Mouse (Mus musculus): ENCODE results near the gene Als2. TPM values are rescaled to one million over a fixed set of nuclear protein-coding genes. Genes with fewer than 3 reads are reported as not detected.

Als2 gene
- polyA plus RNA-seq (2015; fragmentation: Nextera tagmentation; extraction: Ambion mirVana), result 18.4 and 19.6 TPM in 2 replicates

- under 1% methylated on average over 58 of the region's 58 CpGs for WGBS
- peak within 1 kb of the TSS; percentile 67 for H3K27ac ChIP-seq
- H3K9me3 ChIP-seq, result 0 out of 2 replicates have a peak, but pooled peaks cover 3% of the 10 kb centered on the region
- peak within 1 kb of the TSS; percentile 70 for H3K9ac ChIP-seq (replicated peaks)
- no peaks in the 10 kb centered on the region for H3K27me3 ChIP-seq
- H3K4me1 ChIP-seq (replicated peaks), result peaks cover 14% of the 10 kb centered on the region
- peak; percentile 99 for ATAC-seq
- peak within 1 kb of the TSS; percentile 63 for H3K4me2 ChIP-seq (replicated peaks)
- H3K4me3 ChIP-seq (replicated peaks), result peak within 1 kb of the TSS; percentile 58
- no peaks in the 10 kb centered on the region for H3K36me3 ChIP-seq
These were observed at the start of gene Als2 for GRCm38 (mm10) chr1:59236856-59237441. Gene Als2 (minus strand): TSS chr1:59237231.

DNA sequence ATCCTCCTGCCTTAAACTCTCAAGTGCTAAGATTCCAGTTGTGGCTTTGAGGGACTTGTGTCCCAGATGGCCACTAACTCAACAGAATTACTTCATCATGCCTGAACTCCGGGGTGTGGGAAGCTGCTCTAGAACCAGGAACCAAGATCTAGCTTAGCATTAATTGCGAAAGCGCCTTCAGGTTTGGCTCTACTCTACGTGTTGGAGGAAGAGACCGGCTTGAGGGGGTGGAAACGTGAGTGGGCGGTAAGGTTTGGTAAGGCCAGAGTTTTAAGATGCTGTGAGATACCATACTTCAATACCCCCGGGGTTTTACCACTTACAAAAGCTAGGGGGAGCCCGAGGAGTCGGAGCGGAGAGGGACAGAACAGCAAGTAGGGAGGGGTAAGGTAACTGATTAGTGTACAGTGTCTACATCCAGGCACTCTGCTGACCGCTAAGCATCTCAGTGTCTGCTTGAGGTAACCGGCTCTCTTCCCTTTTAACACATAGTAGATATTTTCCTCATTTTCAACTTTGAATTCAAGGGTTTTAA, 49.4 kb upstream of the Als2 start:
- Histone ChIP-seq H3K9me3 (no peaks in the 10 kb centered on the region), H3K27ac (no peak overlapping the region), H3K27me3 (no peaks in the 10 kb centered on the region), H3K4me3 (replicated peaks) (no peak overlapping the region), H3K4me1 (replicated peaks) (0 out of 2 replicates have a peak, but pooled peaks cover 2% of the 10 kb centered on the region), H3K9ac (replicated peaks) (no peak overlapping the region), H3K36me3 (no peaks in the 10 kb centered on the region), H3K4me2 (replicated peaks) (no peak overlapping the region)
- no peak for ATAC-seq
- 74% methylated on average over 13 of the region's 13 CpGs for WGBS

DNA sequence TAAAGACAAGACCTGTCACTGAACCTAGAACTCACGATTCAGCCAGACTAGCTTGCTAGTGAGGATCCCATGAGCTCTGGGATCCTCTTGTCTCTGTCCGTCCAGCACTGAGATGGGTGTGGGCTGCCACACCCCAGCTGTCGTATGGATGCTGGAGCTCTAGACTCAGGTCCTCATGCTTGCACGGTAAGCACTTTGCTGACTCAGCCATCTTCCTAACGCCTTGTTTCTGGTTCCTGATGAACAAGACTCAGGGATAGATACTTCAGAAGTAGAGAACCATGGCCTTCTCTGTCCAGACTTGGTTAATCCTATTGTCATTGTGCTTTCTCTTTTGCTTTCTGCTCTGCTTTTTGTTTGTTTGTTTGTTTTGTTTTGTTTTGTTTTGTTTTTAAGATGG, 48.8 kb upstream of the Als2 start:
- 91% methylated on average over 5 of the region's 5 CpGs for WGBS
- H3K4me1 ChIP-seq (replicated peaks), result no peaks in the 10 kb centered on the region
- no peaks in the 10 kb centered on the region for H3K27me3 ChIP-seq
- H3K4me3 ChIP-seq (replicated peaks), result no peak overlapping the region
- no peak overlapping the region for H3K9ac ChIP-seq (replicated peaks)
- H3K9me3 ChIP-seq, result no peaks in the 10 kb centered on the region
- H3K4me2 ChIP-seq (replicated peaks), result no peak overlapping the region
- no peaks in the 10 kb centered on the region for H3K36me3 ChIP-seq
- H3K27ac ChIP-seq, result no peak overlapping the region
- no peak for ATAC-seq

- H3K4me1 ChIP-seq (replicated peaks), result peaks cover 11% of the 10 kb centered on the region
- ATAC-seq, result no peak
- H3K27me3 ChIP-seq, result no peaks in the 10 kb centered on the region
- no peaks in the 10 kb centered on the region for H3K9me3 ChIP-seq
- H3K4me3 ChIP-seq (replicated peaks), result no peak overlapping the region
- H3K4me2 ChIP-seq (replicated peaks), result no peak overlapping the region
- H3K9ac ChIP-seq (replicated peaks), result no peak overlapping the region
- no peaks in the 10 kb centered on the region for H3K36me3 ChIP-seq
- 44% methylated on average over 3 of the region's 3 CpGs for WGBS
- H3K27ac ChIP-seq, result no peak overlapping the region
These were observed 35.2 kb upstream of the Als2 start for GRCm38 (mm10) chr1:59272189-59272588.

DNA sequence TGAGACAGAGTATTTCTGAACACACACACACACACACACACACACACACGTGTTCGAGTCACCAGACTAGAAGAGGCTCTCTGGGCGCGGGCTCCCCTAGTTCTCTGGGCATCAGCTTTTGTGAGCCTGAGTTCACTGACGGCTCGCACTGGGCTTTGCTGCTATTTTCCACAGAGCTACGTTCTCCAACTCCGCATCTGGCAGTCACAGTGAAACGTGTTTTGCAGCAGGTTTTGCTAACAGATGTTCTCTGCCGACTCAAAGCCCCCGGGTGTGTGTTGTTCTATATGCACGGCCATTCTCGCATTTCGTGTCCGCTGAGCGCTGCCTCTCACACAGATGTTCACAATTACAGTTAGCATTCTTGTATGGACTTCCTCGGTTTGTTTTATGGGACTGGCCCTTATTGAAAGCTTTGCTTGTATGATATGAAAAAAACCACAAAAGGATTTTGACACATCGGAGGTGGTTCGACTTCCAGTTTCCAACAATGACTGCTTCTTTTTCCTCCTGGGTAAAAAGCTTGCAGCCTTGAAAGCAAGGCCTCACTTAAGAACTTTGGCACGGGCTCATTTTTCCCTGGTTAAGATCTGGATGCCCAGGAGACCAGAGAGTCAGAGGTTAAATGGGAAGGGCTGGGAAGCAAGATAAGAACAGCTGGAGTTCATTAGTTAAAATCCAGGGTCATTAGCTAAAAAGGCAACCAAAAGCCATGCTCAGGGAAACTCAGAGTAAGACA, 33.1 kb upstream of the Als2 start:
- no peaks in the 10 kb centered on the region for H3K36me3 ChIP-seq
- H3K4me2 ChIP-seq (replicated peaks), result no peak overlapping the region
- no peak overlapping the region for H3K4me3 ChIP-seq (replicated peaks)
- no peaks in the 10 kb centered on the region for H3K9me3 ChIP-seq
- H3K27ac ChIP-seq, result no peak overlapping the region
- H3K9ac ChIP-seq (replicated peaks), result no peak overlapping the region
- H3K4me1 ChIP-seq (replicated peaks), result peaks cover 11% of the 10 kb centered on the region
- WGBS, result 54% methylated on average over 20 of the region's 20 CpGs
- H3K27me3 ChIP-seq, result no peaks in the 10 kb centered on the region
- ATAC-seq, result no peak

DNA sequence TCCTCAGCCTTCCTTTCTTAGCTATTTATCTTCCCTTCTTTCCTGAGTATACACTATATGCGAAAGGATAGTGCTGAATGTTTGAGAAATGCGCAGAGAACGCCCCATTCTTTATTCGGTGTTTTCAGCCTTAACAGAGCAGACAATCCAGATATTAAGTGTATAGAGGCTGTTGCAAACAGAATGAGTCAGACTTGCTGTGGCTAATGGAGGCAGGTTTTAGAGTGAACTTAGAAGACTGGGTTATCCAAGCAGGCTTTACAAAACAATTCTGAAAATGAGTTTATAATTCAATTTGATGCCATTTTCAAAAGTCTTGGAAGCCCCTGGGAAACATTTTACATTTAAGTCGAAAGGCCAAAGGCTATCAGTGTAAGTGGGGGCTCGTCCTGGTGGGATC, 32.4 kb upstream of the Als2 start:
- 84% methylated on average over 6 of the region's 6 CpGs for WGBS
- Histone ChIP-seq H3K36me3 (no peaks in the 10 kb centered on the region), H3K27ac (no peak overlapping the region), H3K27me3 (no peaks in the 10 kb centered on the region), H3K4me2 (replicated peaks) (no peak overlapping the region), H3K4me3 (replicated peaks) (no peak overlapping the region), H3K9me3 (no peaks in the 10 kb centered on the region), H3K4me1 (replicated peaks) (peaks cover 11% of the 10 kb centered on the region), H3K9ac (replicated peaks) (no peak overlapping the region)
- ATAC-seq, result no peak

DNA sequence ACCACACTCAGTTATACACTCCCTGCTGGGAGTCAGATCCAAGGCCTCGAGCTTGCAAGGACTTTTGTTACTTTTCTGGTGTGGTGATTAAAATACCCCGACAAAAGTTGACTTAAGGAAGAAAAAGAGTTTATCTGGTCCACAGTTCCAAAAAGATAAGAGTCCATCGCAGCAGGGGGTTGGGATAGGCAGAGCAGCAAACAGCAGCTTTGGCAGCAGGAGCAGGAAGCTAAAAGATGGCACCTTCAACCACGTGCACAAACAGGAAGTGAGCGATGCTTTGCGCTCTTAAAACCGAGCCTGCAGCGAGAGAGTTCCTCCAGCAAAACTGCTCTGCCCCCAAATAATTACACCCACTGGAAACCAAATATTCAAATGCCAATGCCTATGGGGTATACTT, 31.9 kb upstream of the Als2 start:
- H3K27ac ChIP-seq, result no peak overlapping the region
- H3K4me1 ChIP-seq (replicated peaks), result peaks cover 11% of the 10 kb centered on the region
- no peak overlapping the region for H3K4me3 ChIP-seq (replicated peaks)
- H3K9me3 ChIP-seq, result no peaks in the 10 kb centered on the region
- no peaks in the 10 kb centered on the region for H3K36me3 ChIP-seq
- no peak overlapping the region for H3K4me2 ChIP-seq (replicated peaks)
- no peak for ATAC-seq
- no peak overlapping the region for H3K9ac ChIP-seq (replicated peaks)
- no peaks in the 10 kb centered on the region for H3K27me3 ChIP-seq
- WGBS, result 70% methylated on average over 8 of the region's 8 CpGs

DNA sequence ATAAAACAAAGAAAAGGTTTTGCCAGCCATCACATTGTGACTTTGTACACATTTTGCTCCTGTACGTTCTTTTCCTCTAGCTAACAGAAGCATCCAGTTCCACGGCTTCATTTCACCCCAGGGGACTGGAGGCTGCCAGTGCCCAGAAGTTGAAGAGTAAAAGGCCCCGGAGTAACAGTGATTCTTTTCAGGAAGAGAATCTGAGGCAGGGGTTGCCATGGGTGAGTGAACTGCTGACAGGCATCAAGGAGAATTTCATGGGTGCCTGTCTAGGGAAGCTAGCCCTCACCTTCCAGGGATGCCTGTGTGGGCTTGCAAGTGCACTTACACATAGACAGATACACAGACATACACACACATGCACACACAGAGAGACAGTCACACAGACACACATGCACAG, 20.7 kb upstream of the Als2 start:
- Histone ChIP-seq H3K36me3 (no peaks in the 10 kb centered on the region), H3K27ac (no peak overlapping the region), H3K27me3 (peaks cover 9% of the 10 kb centered on the region), H3K4me3 (replicated peaks) (no peak overlapping the region), H3K4me2 (replicated peaks) (no peak overlapping the region), H3K9ac (replicated peaks) (no peak overlapping the region; the same call in 1 of the 2 replicates), H3K4me1 (replicated peaks) (peaks cover 21% of the 10 kb centered on the region), H3K9me3 (no peaks in the 10 kb centered on the region)
- WGBS, result 17% methylated on average over 3 of the region's 3 CpGs
- no peak for ATAC-seq

DNA sequence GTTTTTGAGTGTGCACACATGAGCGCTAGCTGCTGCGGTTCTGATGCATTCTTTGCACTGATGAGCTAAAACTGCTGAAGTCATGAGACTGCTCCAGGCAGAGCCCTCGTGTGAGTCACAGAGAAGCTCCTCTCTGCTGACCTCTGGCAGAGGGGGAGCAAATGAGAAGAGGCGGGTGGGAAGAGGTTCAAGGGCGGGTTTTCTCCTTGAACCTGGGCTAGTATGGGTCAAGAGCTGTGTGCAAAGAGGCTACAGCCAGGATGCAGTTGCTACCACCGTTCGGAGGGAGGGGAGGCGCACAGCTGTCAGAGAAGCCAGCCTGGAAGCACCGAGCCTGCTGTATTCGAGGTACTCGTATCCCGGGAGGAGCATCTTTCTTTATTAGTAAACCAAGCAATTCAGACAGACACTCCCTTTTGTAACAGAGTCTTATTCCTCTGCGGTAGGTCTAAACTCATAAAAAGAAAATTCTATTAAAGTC, 19.8 kb upstream of the Als2 start, which contains the start of gene Cdk15:
TSS of gene Cdk15 (plus strand) at position 156 of the 481 bp plus-strand sequence.
- H3K4me1 ChIP-seq (replicated peaks), result peaks cover 21% of the 10 kb centered on the region
- H3K4me2 ChIP-seq (replicated peaks), result peak within 1 kb of the TSS; percentile 13
- peaks cover 9% of the 10 kb centered on the region for H3K27me3 ChIP-seq
- H3K4me3 ChIP-seq (replicated peaks), result no peak within 1 kb of the TSS
- ATAC-seq, result peak; percentile 64; the same call in 1 of the 2 replicates
- H3K9ac ChIP-seq (replicated peaks), result no peak within 1 kb of the TSS; the same call in 1 of the 2 replicates
- H3K27ac ChIP-seq, result no peak within 1 kb of the TSS
- no peaks in the 10 kb centered on the region for H3K9me3 ChIP-seq
- 15% methylated on average over 13 of the region's 13 CpGs for WGBS
- no peaks in the 10 kb centered on the region for H3K36me3 ChIP-seq

- peak overlapping the region; percentile 55 for H3K9ac ChIP-seq (replicated peaks)
- peak overlapping the region; percentile 50 for H3K4me2 ChIP-seq (replicated peaks)
- peaks cover 21% of the 10 kb centered on the region for H3K4me1 ChIP-seq (replicated peaks)
- WGBS, result 4% methylated on average over 15 of the region's 18 CpGs
- H3K27me3 ChIP-seq, result peaks cover 7% of the 10 kb centered on the region
- peak overlapping the region; percentile 26 for H3K4me3 ChIP-seq (replicated peaks)
- H3K9me3 ChIP-seq, result no peaks in the 10 kb centered on the region
- peak; percentile 76 for ATAC-seq
- no peaks in the 10 kb centered on the region for H3K36me3 ChIP-seq
- H3K27ac ChIP-seq, result no peak overlapping the region
These were observed 16.4 kb upstream of the Als2 start for GRCm38 (mm10) chr1:59253301-59253909.

GRCm38 (mm10) chr1:59252762-59253161, 15.7 kb upstream of the Als2 start:
- Histone ChIP-seq H3K9me3 (no peaks in the 10 kb centered on the region), H3K9ac (replicated peaks) (no peak overlapping the region), H3K4me3 (replicated peaks) (peak overlapping the region; percentile 26), H3K4me1 (replicated peaks) (peaks cover 17% of the 10 kb centered on the region), H3K36me3 (no peaks in the 10 kb centered on the region), H3K27me3 (peaks cover 7% of the 10 kb centered on the region), H3K27ac (no peak overlapping the region), H3K4me2 (replicated peaks) (peak overlapping the region; percentile 50)
- WGBS, result 7% methylated on average over 7 of the region's 7 CpGs
- no peak for ATAC-seq

GRCm38 (mm10) chr1:59247602-59248001, 10.6 kb upstream of the Als2 start:
- WGBS, result 4% methylated on average over 9 of the region's 9 CpGs
- no peaks in the 10 kb centered on the region for H3K9me3 ChIP-seq
- H3K9ac ChIP-seq (replicated peaks), result no peak overlapping the region
- ATAC-seq, result peak; percentile 40; the same call in 1 of the 2 replicates
- H3K27ac ChIP-seq, result no peak overlapping the region
- no peak overlapping the region for H3K4me2 ChIP-seq (replicated peaks)
- H3K4me1 ChIP-seq (replicated peaks), result no peaks in the 10 kb centered on the region
- H3K27me3 ChIP-seq, result no peaks in the 10 kb centered on the region
- no peak overlapping the region for H3K4me3 ChIP-seq (replicated peaks)
- no peaks in the 10 kb centered on the region for H3K36me3 ChIP-seq

Data from midbrain, embryonic 13.5 days (tissue).